Mouse (Mus musculus) liver, embryonic 11.5 days (tissue): ENCODE results near the gene Dars. TPM values are rescaled to one million over a fixed set of nuclear protein-coding genes. Genes with fewer than 3 reads are reported as not detected.

Experiments
- polyA plus RNA-seq: library from polyadenylated mRNA; unstranded; fragments of >200 nt; fragmentation: Nextera tagmentation; extraction: Ambion mirVana; gene quantifications from 2 replicates; pipeline ENCODE4 v1.2.1, GENCODE M21; 2014

The Dars gene
- polyA plus RNA-seq, 1 experiment from 2014 or later, result 156 TPM

Other genes with a start within 250 kb of the Dars start
- gene Ubxn4, start 173.4 kb downstream of the Dars start, polyA plus RNA-seq, result 57.9 and 59.5 TPM in 2 replicates
- 0.06 and 0.10 TPM in 2 replicates for gene Lct, start 89.0 kb downstream of the Dars start, polyA plus RNA-seq
- 384 and 445 TPM in 2 replicates for gene Mcm6, start 57.7 kb downstream of the Dars start, polyA plus RNA-seq
- 0.97 and 1.3 TPM in 2 replicates for gene Cxcr4, start 174.9 kb upstream of the Dars start, polyA plus RNA-seq